Mouse (Mus musculus) liver, postnatal 0 days (tissue): ENCODE data around the gene Gm11127.
"Not testable (repeated sequence)": the region's sequence is repeated elsewhere in the genome, so short reads cannot be mapped to it uniquely, and the experiment has no call there.

ENCODE experiments used
- CTCF ChIP-seq: sonication (generic); IDR thresholded peaks from 2 replicates; pipeline ENCODE4 v1.5.1; 2016; ENCODE audit warnings: antibody characterized with exemption, low read depth
- EP300 ChIP-seq: IDR thresholded peaks from 2 replicates; pipeline ENCODE4 v1.6.1; 2016; ENCODE audit warnings: antibody characterized with exemption, low read depth, mild to moderate bottlenecking

GRCm38 (mm10) chr17:36035010-36035638, 23.0 kb downstream of the Gm11127 start:
- not testable (repeated sequence) for TF ChIP-seq EP300
- peak; percentile 76 for TF ChIP-seq CTCF
